ENCODE assay signal across 19 mouse cellular contexts in the genomic region with DNA sequence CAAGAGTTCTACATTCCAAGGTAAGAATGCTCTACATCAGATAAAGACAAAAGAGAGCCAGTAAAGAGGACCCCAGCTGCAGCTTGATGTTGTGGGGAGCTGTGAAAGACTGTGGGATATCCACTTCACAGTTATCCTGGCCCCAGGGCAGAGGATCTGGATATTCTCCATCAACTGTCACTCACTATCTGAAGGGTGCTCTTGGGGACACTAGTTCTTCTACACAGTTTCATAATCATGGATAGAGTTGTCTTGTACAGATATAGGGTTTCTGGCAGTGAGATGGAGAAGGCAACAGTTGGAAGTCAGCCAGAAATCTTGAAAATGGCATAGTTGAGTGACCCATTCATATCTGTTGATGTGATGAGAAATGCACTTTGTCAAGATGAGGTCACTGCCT.
"Had no signal": no experiment of that assay in that cellular context is flagged by ENCODE, and none has a peak within 500 bp of the region (broad histone marks: within the 10 kb centered on the region; RNA-seq: fewer than 3 reads in every experiment).

No protein-coding gene starts in this region.

- H3K27ac ChIP-seq: kidney, embryonic 15.5 days; left cerebral cortex, adult 2 months; liver, embryonic 13.5 days; macrophage; midbrain, embryonic 12.5 days; midbrain, embryonic 15.5 days; neural tube, embryonic 12.5 days; neural tube, embryonic 15.5 days; stomach, postnatal 0 days had no signal

- H3K9ac ChIP-seq: kidney, embryonic 15.5 days; liver, embryonic 13.5 days; midbrain, embryonic 12.5 days; midbrain, embryonic 15.5 days; neural tube, embryonic 12.5 days; neural tube, embryonic 15.5 days had no signal

- ATAC-seq: midbrain, embryonic 15.5 days had no signal

- DNase-seq: kidney, postnatal 10 days; kidney, postnatal 36 days; layer of hippocampus, postnatal 36 days; liver, embryonic 13.5 days; lung, adult 2 months; lung, postnatal 14 days; right cerebral cortex, adult 18-20 months; right cerebral cortex, postnatal 14 days; right cerebral cortex, postnatal 4 days; thymus, adult 18-20 months; thymus, postnatal 36 days had no signal

- H3K9me3 ChIP-seq: kidney, embryonic 15.5 days; liver, embryonic 13.5 days; midbrain, embryonic 12.5 days; midbrain, embryonic 15.5 days; neural tube, embryonic 12.5 days; neural tube, embryonic 15.5 days had no signal

- H3K27me3 ChIP-seq: kidney, embryonic 15.5 days; liver, embryonic 13.5 days; midbrain, embryonic 12.5 days; midbrain, embryonic 15.5 days; neural tube, embryonic 12.5 days; neural tube, embryonic 15.5 days had no signal

- H3K4me3 ChIP-seq: kidney, embryonic 15.5 days; left cerebral cortex, adult 2 months; liver, embryonic 13.5 days; midbrain, embryonic 12.5 days; midbrain, embryonic 15.5 days; neural tube, embryonic 12.5 days; neural tube, embryonic 15.5 days had no signal

- H3K36me3 ChIP-seq: kidney, embryonic 15.5 days; liver, embryonic 13.5 days; midbrain, embryonic 12.5 days; midbrain, embryonic 15.5 days; neural tube, embryonic 12.5 days; neural tube, embryonic 15.5 days had no signal

- H3K4me2 ChIP-seq: kidney, embryonic 15.5 days; liver, embryonic 13.5 days; midbrain, embryonic 12.5 days; midbrain, embryonic 15.5 days; neural tube, embryonic 12.5 days; neural tube, embryonic 15.5 days had no signal

- H3K4me1 ChIP-seq: kidney, embryonic 15.5 days; liver, embryonic 13.5 days; midbrain, embryonic 12.5 days; midbrain, embryonic 15.5 days; neural tube, embryonic 12.5 days; neural tube, embryonic 15.5 days had no signal
